Mouse (Mus musculus): ENCODE data around the gene Entpd6. TPM values are rescaled to one million over a fixed set of nuclear protein-coding genes. Genes with fewer than 3 reads are reported as not detected.

Gene Entpd6
- 1 to 10 TPM; 6.4 to 9.8 (median 8.7) TPM for total RNA-seq (2022)

- peak; percentile 94 for DNase-seq
Measured at GRCm38 (mm10) chr2:150748854-150749253, at the start of gene Entpd6. Entpd6 (plus strand) TSS chr2:150749042.

- DNase-seq: no peak
Measured at GRCm38 (mm10) chr2:150712167-150712674, 36.6 kb upstream of the Entpd6 start.

- no peak for DNase-seq
Measured at GRCm38 (mm10) chr2:150735756-150736576, 12.9 kb upstream of the Entpd6 start.

GRCm38 (mm10) chr2:150737881-150738280, 11.0 kb upstream of the Entpd6 start:
- DNase-seq: no peak

GRCm38 (mm10) chr2:150740145-150740841, 8.5 kb upstream of the Entpd6 start:
- DNase-seq: no peak

- no peak for DNase-seq
Measured at GRCm38 (mm10) chr2:150741405-150741804, 7.4 kb upstream of the Entpd6 start.

- no peak for DNase-seq
Measured at GRCm38 (mm10) chr2:150745016-150745415, 3.8 kb upstream of the Entpd6 start.

GRCm38 (mm10) chr2:150749283-150749682, 441 bp downstream of the Entpd6 start:
- DNase-seq: peak; percentile 24

- no peak for DNase-seq
Measured at GRCm38 (mm10) chr2:150750129-150750979, 1.5 kb downstream of the Entpd6 start.

GRCm38 (mm10) chr2:150755016-150755415, 6.2 kb downstream of the Entpd6 start:
- DNase-seq: no peak

- no peak for DNase-seq
Measured at GRCm38 (mm10) chr2:150761476-150761875, 12.6 kb downstream of the Entpd6 start.

- DNase-seq: no peak
Measured at GRCm38 (mm10) chr2:150765619-150766018, 16.8 kb downstream of the Entpd6 start.

- no peak for DNase-seq
Measured at GRCm38 (mm10) chr2:150766083-150766862, 17.4 kb downstream of the Entpd6 start.

GRCm38 (mm10) chr2:150768678-150769077, 19.8 kb downstream of the Entpd6 start:
- DNase-seq: no peak

- DNase-seq: peak; percentile 26
Measured at GRCm38 (mm10) chr2:150770747-150771146, 21.9 kb downstream of the Entpd6 start.

- no peak for DNase-seq
Measured at GRCm38 (mm10) chr2:150771169-150771568, 22.3 kb downstream of the Entpd6 start.

GRCm38 (mm10) chr2:150771996-150772395, 23.2 kb downstream of the Entpd6 start:
- no peak for DNase-seq

- no peak for DNase-seq
Measured at GRCm38 (mm10) chr2:150772466-150773119, 23.8 kb downstream of the Entpd6 start.

- DNase-seq: no peak
Measured at GRCm38 (mm10) chr2:150782801-150783200, 34.0 kb downstream of the Entpd6 start.

GRCm38 (mm10) chr2:150786251-150787180, 37.7 kb downstream of the Entpd6 start, which contains the start of gene Pygb:
Pygb (plus strand) TSS chr2:150786735.
- peak; percentile 77 for DNase-seq
